Mouse (Mus musculus): ENCODE measurements around the gene Glt8d1. TPM values are rescaled to one million over a fixed set of nuclear protein-coding genes. Genes with fewer than 3 reads are reported as not detected.

The Glt8d1 gene
- polyA plus RNA-seq, 1 experiment = 17.6 TPM

- whole genome bisulfite sequencing = 2% methylated on average over 2 of the region's 2 CpGs
- DNase-seq = peak; percentile 25
- peaks cover 13% of the 10 kb centered on the region for H3K4me1 ChIP-seq (ENCODE audit: control insufficient read depth, insufficient read depth, low read length)
- peak overlapping the region; percentile 88; the same call in 1 of the 2 replicates for H3K4me3 ChIP-seq (ENCODE audit: insufficient read depth, low read depth, low read length)
- TF ChIP-seq CTCF (conservative IDR thresholded peaks at IDR 0.05; ENCODE audit: insufficient read depth, insufficient read length, low read depth, low read length) (peak; percentile 24; the same call in 1 of the 2 replicates), POLR2A (IDR thresholded peaks at IDR 0.05; ENCODE audit: low read depth, low read length) (no peak)
- no peak overlapping the region for H3K27ac ChIP-seq (ENCODE audit: insufficient read depth, low read depth, low read length)
- no peaks in the 10 kb centered on the region for H3K27me3 ChIP-seq (replicated peaks; ENCODE audit: control insufficient read depth, insufficient read depth, low read length)
- H3K36me3 ChIP-seq (ENCODE audit: control insufficient read depth, insufficient read depth, low read length) = peaks cover 13% of the 10 kb centered on the region
Observed at GRCm38 (mm10) chr14:31017854-31018253, 16.7 kb downstream of the Glt8d1 start.

GRCm38 (mm10) chr14:31018860-31019291 lies 17.7 kb downstream of the Glt8d1 start, which contains the start of the genes Pbrm1 and Gnl3:
Pbrm1 (plus strand) TSS chr14:31019138.
Gnl3 (minus strand) TSS chr14:31019152.
- under 1% methylated on average over 43 of the region's 53 CpGs for WGBS
- DNase-seq = peak; percentile 98
- peaks cover 15% of the 10 kb centered on the region for H3K4me1 ChIP-seq (ENCODE audit: control insufficient read depth, insufficient read depth, low read length)
- H3K27me3 ChIP-seq (replicated peaks; ENCODE audit: control insufficient read depth, insufficient read depth, low read length) = no peaks in the 10 kb centered on the region
- TF ChIP-seq POLR2A (IDR thresholded peaks at IDR 0.05; ENCODE audit: low read depth, low read length) (peak; percentile 46), CTCF (conservative IDR thresholded peaks at IDR 0.05; ENCODE audit: insufficient read depth, insufficient read length, low read depth, low read length) (no peak)
- peak within 1 kb of the TSS; percentile 98 for H3K4me3 ChIP-seq (ENCODE audit: insufficient read depth, low read depth, low read length)
- H3K27ac ChIP-seq (ENCODE audit: insufficient read depth, low read depth, low read length) = peak within 1 kb of the TSS; percentile 80
- H3K36me3 ChIP-seq (ENCODE audit: control insufficient read depth, insufficient read depth, low read length) = peaks cover 8% of the 10 kb centered on the region

- Histone ChIP-seq H3K4me1 (ENCODE audit: control insufficient read depth, insufficient read depth, low read length) (peaks cover 15% of the 10 kb centered on the region), H3K4me3 (ENCODE audit: insufficient read depth, low read depth, low read length) (peak overlapping the region; percentile 98), H3K27me3 (replicated peaks; ENCODE audit: control insufficient read depth, insufficient read depth, low read length) (no peaks in the 10 kb centered on the region), H3K36me3 (ENCODE audit: control insufficient read depth, insufficient read depth, low read length) (peaks cover 7% of the 10 kb centered on the region), H3K27ac (ENCODE audit: insufficient read depth, low read depth, low read length) (peak overlapping the region; percentile 80)
- peak; percentile 86 for DNase-seq
- WGBS = 5% methylated on average over 52 of the region's 56 CpGs
- TF ChIP-seq CTCF (conservative IDR thresholded peaks at IDR 0.05; ENCODE audit: insufficient read depth, insufficient read length, low read depth, low read length) = no peak
- TF ChIP-seq POLR2A (IDR thresholded peaks at IDR 0.05; ENCODE audit: low read depth, low read length) = peak; percentile 23
Observed at GRCm38 (mm10) chr14:31019331-31020205, 18.4 kb downstream of the Glt8d1 start.

- Histone ChIP-seq H3K27ac (ENCODE audit: insufficient read depth, low read depth, low read length) (no peak overlapping the region), H3K4me3 (ENCODE audit: insufficient read depth, low read depth, low read length) (no peak overlapping the region), H3K4me1 (ENCODE audit: control insufficient read depth, insufficient read depth, low read length) (peaks cover 13% of the 10 kb centered on the region), H3K27me3 (replicated peaks; ENCODE audit: control insufficient read depth, insufficient read depth, low read length) (no peaks in the 10 kb centered on the region), H3K36me3 (ENCODE audit: control insufficient read depth, insufficient read depth, low read length) (peaks cover 1% of the 10 kb centered on the region; the same call in 1 of the 2 replicates)
- 12% methylated on average over 1 of the region's 1 CpGs for WGBS
- DNase-seq = peak; percentile 61
- TF ChIP-seq CTCF (conservative IDR thresholded peaks at IDR 0.05; ENCODE audit: insufficient read depth, insufficient read length, low read depth, low read length) = no peak
- TF ChIP-seq POLR2A (IDR thresholded peaks at IDR 0.05; ENCODE audit: low read depth, low read length) = no peak
Observed at GRCm38 (mm10) chr14:31022579-31022978, 21.4 kb downstream of the Glt8d1 start.

GRCm38 (mm10) chr14:31025785-31026184 lies 24.6 kb downstream of the Glt8d1 start:
- Histone ChIP-seq H3K27me3 (replicated peaks; ENCODE audit: control insufficient read depth, insufficient read depth, low read length) (no peaks in the 10 kb centered on the region), H3K27ac (ENCODE audit: insufficient read depth, low read depth, low read length) (no peak overlapping the region), H3K4me3 (ENCODE audit: insufficient read depth, low read depth, low read length) (no peak overlapping the region), H3K36me3 (ENCODE audit: control insufficient read depth, insufficient read depth, low read length) (peaks cover 6% of the 10 kb centered on the region; the same call in 1 of the 2 replicates), H3K4me1 (ENCODE audit: control insufficient read depth, insufficient read depth, low read length) (0 out of 2 replicates have a peak, but pooled peaks cover 4% of the 10 kb centered on the region)
- 86% methylated on average over 3 of the region's 3 CpGs for WGBS
- TF ChIP-seq CTCF (conservative IDR thresholded peaks at IDR 0.05; ENCODE audit: insufficient read depth, insufficient read length, low read depth, low read length) (peak; percentile 31; the same call in 1 of the 2 replicates), POLR2A (IDR thresholded peaks at IDR 0.05; ENCODE audit: low read depth, low read length) (no peak)
- peak; percentile 14 for DNase-seq

- no peaks in the 10 kb centered on the region for H3K4me1 ChIP-seq (ENCODE audit: control insufficient read depth, insufficient read depth, low read length)
- no peak overlapping the region for H3K4me3 ChIP-seq (ENCODE audit: insufficient read depth, low read depth, low read length)
- WGBS = 96% methylated on average over 5 of the region's 5 CpGs
- H3K27me3 ChIP-seq (replicated peaks; ENCODE audit: control insufficient read depth, insufficient read depth, low read length) = no peaks in the 10 kb centered on the region
- H3K27ac ChIP-seq (ENCODE audit: insufficient read depth, low read depth, low read length) = no peak overlapping the region
- DNase-seq = no peak
- H3K36me3 ChIP-seq (ENCODE audit: control insufficient read depth, insufficient read depth, low read length) = peaks cover 16% of the 10 kb centered on the region
- no peak for TF ChIP-seq CTCF (conservative IDR thresholded peaks at IDR 0.05; ENCODE audit: insufficient read depth, insufficient read length, low read depth, low read length)
- no peak for TF ChIP-seq POLR2A (IDR thresholded peaks at IDR 0.05; ENCODE audit: low read depth, low read length)
Observed at GRCm38 (mm10) chr14:31045296-31045695, 44.1 kb downstream of the Glt8d1 start.

- no peak for DNase-seq
- Histone ChIP-seq H3K4me3 (ENCODE audit: insufficient read depth, low read depth, low read length) (no peak overlapping the region), H3K27ac (ENCODE audit: insufficient read depth, low read depth, low read length) (no peak overlapping the region), H3K36me3 (ENCODE audit: control insufficient read depth, insufficient read depth, low read length) (peaks cover 18% of the 10 kb centered on the region), H3K27me3 (replicated peaks; ENCODE audit: control insufficient read depth, insufficient read depth, low read length) (no peaks in the 10 kb centered on the region), H3K4me1 (ENCODE audit: control insufficient read depth, insufficient read depth, low read length) (no peaks in the 10 kb centered on the region)
- no peak for TF ChIP-seq POLR2A (IDR thresholded peaks at IDR 0.05; ENCODE audit: low read depth, low read length)
- no peak for TF ChIP-seq CTCF (conservative IDR thresholded peaks at IDR 0.05; ENCODE audit: insufficient read depth, insufficient read length, low read depth, low read length)
- WGBS = 96% methylated on average over 1 of the region's 1 CpGs
Observed at GRCm38 (mm10) chr14:31045817-31046216, 44.6 kb downstream of the Glt8d1 start.

Other genes starting within 250 kb of the Glt8d1 start
- gene Tmem110, start 175.8 kb upstream of the Glt8d1 start, polyA plus RNA-seq (2012; rRNA removed) = 14.1 and 15.1 TPM in 2 replicates
- gene Mustn1, start 122.2 kb upstream of the Glt8d1 start, polyA plus RNA-seq (2012; rRNA removed) = 8.2 and 9.2 TPM in 2 replicates
- 0.38 and 0.62 TPM in 2 replicates for gene Itih4, start 114.9 kb upstream of the Glt8d1 start, polyA plus RNA-seq (2012; rRNA removed)
- gene Itih3, start 77.6 kb upstream of the Glt8d1 start, polyA plus RNA-seq (2012; rRNA removed) = 0.43 and 0.56 TPM in 2 replicates
- gene Itih1, start 58.1 kb upstream of the Glt8d1 start, polyA plus RNA-seq (2012; rRNA removed) = 1.1 and 1.3 TPM in 2 replicates
- 5.3 and 6.2 TPM in 2 replicates for gene Nek4, start 50.0 kb upstream of the Glt8d1 start, polyA plus RNA-seq (2012; rRNA removed)
- 194 and 262 TPM in 2 replicates for gene Spcs1, start 272 bp downstream of the Glt8d1 start, polyA plus RNA-seq (2012; rRNA removed)
- 10.3 and 11.2 TPM in 2 replicates for gene Pbrm1, start 17.7 kb downstream of the Glt8d1 start, polyA plus RNA-seq (2012; rRNA removed)
- 10.1 and 14.3 TPM in 2 replicates for gene Gnl3, start 17.8 kb downstream of the Glt8d1 start, polyA plus RNA-seq (2012; rRNA removed)
- 128 and 158 TPM in 2 replicates for gene Smim4, start 127.6 kb downstream of the Glt8d1 start, polyA plus RNA-seq (2012; rRNA removed)
- gene Nt5dc2, start 129.7 kb downstream of the Glt8d1 start, polyA plus RNA-seq (2012; rRNA removed) = 56.2 and 62.4 TPM in 2 replicates
- gene Stab1, start 167.2 kb downstream of the Glt8d1 start, polyA plus RNA-seq (2012; rRNA removed) = 41.5 and 46.8 TPM in 2 replicates
- gene Tnnc1, start 206.9 kb downstream of the Glt8d1 start, polyA plus RNA-seq (2012; rRNA removed) = 2.1 and 9.1 TPM in 2 replicates
- gene Nisch, start 215.5 kb downstream of the Glt8d1 start, polyA plus RNA-seq (2012; rRNA removed) = 244 and 277 TPM in 2 replicates
- gene Sema3g, start 216.5 kb downstream of the Glt8d1 start, polyA plus RNA-seq (2012; rRNA removed) = 34.2 and 38.8 TPM in 2 replicates
- 7.3 and 7.5 TPM in 2 replicates for gene Phf7, start 249.9 kb downstream of the Glt8d1 start, polyA plus RNA-seq (2012; rRNA removed)

Data from kidney, adult 2 months (tissue).